Mouse (Mus musculus): ENCODE results near the gene Col6a5. TPM values are rescaled to one million over a fixed set of nuclear protein-coding genes. Genes with fewer than 3 reads are reported as not detected.

The Col6a5 gene
- polyA plus RNA-seq, 1 experiment from 2014 or later: 0.04 TPM

GRCm38 (mm10) chr9:105814436-105814835 is 146.0 kb downstream of the Col6a5 start:
- Histone ChIP-seq H3K36me3 (no peaks in the 10 kb centered on the region), H3K9ac (no peak overlapping the region), H3K9me3 (no peaks in the 10 kb centered on the region), H3K4me2 (replicated peaks) (no peak overlapping the region), H3K27ac (no peak overlapping the region), H3K27me3 (no peaks in the 10 kb centered on the region), H3K4me1 (no peaks in the 10 kb centered on the region), H3K4me3 (no peak overlapping the region)
- ATAC-seq (ENCODE audit: insufficient number of reproducible peaks, insufficient read depth, low FRiP score, low TSS enrichment): no peak
- WGBS: 80% methylated on average over 5 of the region's 5 CpGs

GRCm38 (mm10) chr9:105811458-105811857 is 149.0 kb downstream of the Col6a5 start:
- H3K4me1 ChIP-seq: no peaks in the 10 kb centered on the region

GRCm38 (mm10) chr9:105808920-105809505 is 151.4 kb downstream of the Col6a5 start:
- H3K9me3 ChIP-seq: no peaks in the 10 kb centered on the region
- no peak overlapping the region for H3K4me3 ChIP-seq
- H3K36me3 ChIP-seq: no peaks in the 10 kb centered on the region
- H3K27ac ChIP-seq: no peak overlapping the region
- H3K27me3 ChIP-seq: no peaks in the 10 kb centered on the region
- 84% methylated on average over 17 of the region's 17 CpGs for WGBS
- no peak overlapping the region for H3K9ac ChIP-seq
- no peak for ATAC-seq (ENCODE audit: insufficient number of reproducible peaks, insufficient read depth, low FRiP score, low TSS enrichment)
- no peak overlapping the region for H3K4me2 ChIP-seq (replicated peaks)
- H3K4me1 ChIP-seq: no peaks in the 10 kb centered on the region

More at GRCm38 (mm10) chr9:105811458-105811857, 149.0 kb downstream of the Col6a5 start:
- Histone ChIP-seq H3K27ac (no peak overlapping the region), H3K27me3 (no peaks in the 10 kb centered on the region), H3K9ac (no peak overlapping the region), H3K36me3 (no peaks in the 10 kb centered on the region), H3K4me3 (no peak overlapping the region), H3K4me2 (replicated peaks) (no peak overlapping the region), H3K9me3 (no peaks in the 10 kb centered on the region)
- WGBS: 44% methylated on average over 7 of the region's 7 CpGs
- no peak for ATAC-seq (ENCODE audit: insufficient number of reproducible peaks, insufficient read depth, low FRiP score, low TSS enrichment)

Other genes with a start within 250 kb of the Col6a5 start
- 0.37 and 0.55 TPM in 2 replicates for gene Col6a6, start 132.5 kb downstream of the Col6a5 start, polyA plus RNA-seq (2016; fragmentation: Nextera tagmentation; extraction: Ambion mirVana)
- gene Col6a4, start 136.1 kb upstream of the Col6a5 start, polyA plus RNA-seq (2016; fragmentation: Nextera tagmentation; extraction: Ambion mirVana): 0.13 TPM in 2 replicates
- gene Glyctk, start 197.5 kb upstream of the Col6a5 start, polyA plus RNA-seq (2016; fragmentation: Nextera tagmentation; extraction: Ambion mirVana): 3.0 and 4.1 TPM in 2 replicates
- 30.8 and 32.6 TPM in 2 replicates for gene Wdr82, start 210.3 kb upstream of the Col6a5 start, polyA plus RNA-seq (2016; fragmentation: Nextera tagmentation; extraction: Ambion mirVana)
- gene Ppm1m, start 239.1 kb upstream of the Col6a5 start, polyA plus RNA-seq (2016; fragmentation: Nextera tagmentation; extraction: Ambion mirVana): 55.2 and 57.2 TPM in 2 replicates
- gene Twf2, start 242.5 kb upstream of the Col6a5 start, polyA plus RNA-seq (2016; fragmentation: Nextera tagmentation; extraction: Ambion mirVana): 66.7 and 70.6 TPM in 2 replicates

Data from embryonic facial prominence, embryonic 12.5 days (tissue).